Mouse (Mus musculus) midbrain, embryonic 14.5 days (tissue): ENCODE data around the gene Vwde. TPM values are rescaled to one million over a fixed set of nuclear protein-coding genes. Genes with fewer than 3 reads are reported as not detected.
A peak's percentile ranks its signal among the peaks of the same experiment; 100 is the strongest.

Experiments used
- ATAC-seq: fragments of 200-750 bp; cut with Nextera tagmentation; 2 replicates; pipeline ENCODE4 v1.8.0; 2017; ENCODE audit warnings: moderate number of reproducible peaks, moderate library complexity; ENCODE audit not compliant: low FRiP score, low TSS enrichment
- DNase-seq: peaks from one replicate; pipeline ENCODE4 v3.0.0-alpha.2; 2015
- H3K27ac ChIP-seq: fragments of 300-500 bp; sonication (generic); replicated peaks from 2 replicates; pipeline ENCODE4 v1.5.1; 2014; ENCODE audit warnings: mild to moderate bottlenecking, low read depth, low read length, moderate library complexity
- H3K27me3 ChIP-seq: fragments of 300-500 bp; sonication (generic); 2 replicates; pipeline ENCODE4 v1.6.1; 2014; ENCODE audit warnings: low read length, control low read depth, mixed read lengths; ENCODE audit not compliant: control insufficient read depth, insufficient read depth
- H3K36me3 ChIP-seq: fragments of 300-500 bp; sonication (generic); 2 replicates; pipeline ENCODE4 v1.6.1; 2014; ENCODE audit warnings: low read length, control low read depth; ENCODE audit not compliant: control insufficient read depth, insufficient read depth
- H3K4me1 ChIP-seq: fragments of 300-500 bp; sonication (generic); 2 replicates; pipeline ENCODE4 v1.6.1; 2014; ENCODE audit warnings: mild to moderate bottlenecking, antibody characterized with exemption, low read length, control low read depth; ENCODE audit not compliant: control insufficient read depth, insufficient read depth
- H3K4me2 ChIP-seq: fragments of 300-500 bp; sonication (generic); 2 replicates; pipeline ENCODE4 v1.6.1; 2014; ENCODE audit warnings: mild to moderate bottlenecking, low read length, moderate library complexity
- H3K4me3 ChIP-seq: fragments of 300-500 bp; sonication (generic); replicated peaks from 2 replicates; pipeline ENCODE4 v1.5.1; 2014; ENCODE audit warnings: low read depth, low read length
- H3K9ac ChIP-seq: fragments of 300-500 bp; sonication (generic); replicated peaks from 2 replicates; pipeline ENCODE4 v1.6.1; 2014; ENCODE audit warnings: mild to moderate bottlenecking, low read length, moderate library complexity
- H3K9me3 ChIP-seq: fragments of 300-500 bp; sonication (generic); 2 replicates; pipeline ENCODE4 v1.6.1; 2016; ENCODE audit warnings: low read length, control low read depth, mixed read lengths; ENCODE audit not compliant: control insufficient read depth
- WGBS: fragments of 180-500 bp; shearing (Covaris S2); extraction: QIAGEN DNeasy Blood & Tissue Kit; methylation state at CpG from one replicate; pipeline ENCODE4 v1.1.7; 2014; 5-methylcytosine and 5-hydroxymethylcytosine counted together
- polyA plus RNA-seq: library from polyadenylated mRNA; unstranded; fragments of >200 nt; fragmentation: Nextera tagmentation; extraction: Ambion mirVana; gene quantifications from 2 replicates; pipeline ENCODE4 v1.2.1, GENCODE M21; 2014

Gene Vwde
- 0.25 TPM in 1 of 2 replicates, not detected in the other for polyA plus RNA-seq

DNA sequence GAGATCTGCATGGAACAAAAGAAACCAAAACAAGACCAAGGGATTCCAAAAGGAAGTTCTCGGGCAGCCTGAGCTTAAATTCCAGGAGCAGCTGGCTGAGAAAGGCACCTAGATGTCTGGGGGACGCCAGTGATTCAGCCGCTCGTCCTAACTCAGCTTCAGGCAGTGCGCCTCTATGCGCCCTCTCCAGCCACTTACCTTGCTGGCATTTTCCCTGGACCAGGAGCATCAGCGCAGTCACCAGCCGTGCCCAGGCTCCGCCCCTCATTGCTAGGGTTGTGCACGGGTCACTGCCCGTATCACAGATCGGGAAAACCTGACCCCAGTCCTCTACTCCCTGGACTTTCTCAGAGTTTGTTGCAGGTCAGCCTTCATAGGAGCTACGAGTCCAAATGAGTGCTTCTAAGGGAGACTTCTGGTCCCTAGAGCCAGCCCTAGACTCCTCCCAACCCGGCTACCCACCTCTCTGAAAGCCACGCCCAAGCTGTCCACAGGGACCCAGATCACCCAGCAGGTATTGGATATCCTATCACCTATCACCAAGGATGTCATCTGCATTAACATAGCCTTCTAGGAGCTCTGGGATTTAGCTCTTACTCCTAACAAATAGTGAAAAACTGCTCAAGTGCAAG, at the start of gene Vwde:
Vwde (minus strand) TSS at position 370 of the 632 bp plus-strand sequence.
- peak; percentile 24 for DNase-seq
- no peak within 1 kb of the TSS for H3K9ac ChIP-seq
- H3K4me1 ChIP-seq, result 0 out of 2 replicates have a peak, but pooled peaks cover 3% of the 10 kb centered on the region
- peak within 1 kb of the TSS; percentile 53 for H3K4me2 ChIP-seq
- no peaks in the 10 kb centered on the region for H3K9me3 ChIP-seq
- H3K36me3 ChIP-seq, result no peaks in the 10 kb centered on the region
- 28% methylated on average over 15 of the region's 15 CpGs for WGBS
- H3K27ac ChIP-seq, result no peak within 1 kb of the TSS
- H3K27me3 ChIP-seq, result no peaks in the 10 kb centered on the region
- ATAC-seq, result peak; percentile 60; the same call in 1 of the 2 replicates
- peak within 1 kb of the TSS; percentile 27 for H3K4me3 ChIP-seq

DNA sequence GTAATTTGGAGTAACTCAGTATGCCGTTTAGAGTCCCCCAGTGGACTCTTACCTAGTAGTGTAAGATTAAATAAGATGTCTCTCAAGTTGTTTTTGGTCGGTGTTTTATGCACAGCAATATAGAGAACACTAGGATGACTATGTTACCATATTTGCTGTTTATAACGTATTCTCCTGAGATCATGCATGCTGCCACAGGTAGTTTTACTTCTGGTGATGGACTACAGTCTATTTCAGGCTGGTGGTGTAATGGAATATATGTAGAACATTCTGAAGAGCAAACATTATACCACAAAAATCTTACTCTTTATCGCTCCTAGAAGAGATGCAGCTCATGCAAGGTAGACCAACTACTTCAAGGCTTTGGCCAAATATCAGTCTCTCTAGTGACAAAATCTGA, 30.6 kb upstream of the Vwde start:
- no peak for ATAC-seq
- 91% methylated on average over 4 of the region's 4 CpGs for WGBS
- Histone ChIP-seq H3K4me3 (no peak overlapping the region), H3K9ac (no peak overlapping the region), H3K9me3 (no peaks in the 10 kb centered on the region), H3K4me2 (no peak overlapping the region), H3K36me3 (no peaks in the 10 kb centered on the region), H3K27me3 (no peaks in the 10 kb centered on the region), H3K4me1 (no peaks in the 10 kb centered on the region), H3K27ac (no peak overlapping the region)
- DNase-seq, result no peak

DNA sequence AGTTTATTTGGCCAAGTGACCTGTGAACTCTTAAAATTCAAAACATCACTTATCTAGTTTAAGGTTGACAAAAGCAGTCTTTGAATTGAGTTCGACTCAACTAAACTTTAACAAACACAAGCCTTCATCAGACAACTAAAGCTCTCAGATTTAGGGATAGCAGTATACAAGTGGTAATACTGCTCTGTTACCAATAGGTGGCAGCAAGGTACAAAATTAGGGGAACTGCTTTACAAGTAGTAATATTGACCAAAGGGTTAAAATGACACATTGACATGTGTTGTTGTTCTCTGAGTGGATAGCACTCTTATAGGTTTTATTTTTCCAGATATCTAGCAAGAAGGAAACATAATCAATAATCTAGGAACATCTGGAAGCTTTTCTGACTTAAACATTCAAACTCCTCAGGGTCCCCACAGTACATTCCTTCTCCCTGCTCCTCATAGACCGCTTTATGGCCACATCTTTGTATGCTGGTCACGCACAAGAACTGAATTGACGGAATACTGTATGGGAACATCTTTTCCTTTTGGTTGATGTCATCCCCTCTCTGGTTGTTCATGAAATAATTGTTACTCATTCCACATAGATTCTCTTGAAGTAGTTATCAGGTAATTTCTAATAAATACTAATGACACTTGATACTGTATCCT, 23.7 kb upstream of the Vwde start:
- Histone ChIP-seq H3K4me1 (no peaks in the 10 kb centered on the region), H3K9ac (no peak overlapping the region), H3K4me2 (no peak overlapping the region), H3K9me3 (no peaks in the 10 kb centered on the region), H3K4me3 (no peak overlapping the region), H3K36me3 (no peaks in the 10 kb centered on the region), H3K27me3 (no peaks in the 10 kb centered on the region), H3K27ac (no peak overlapping the region)
- ATAC-seq, result no peak
- WGBS, result 71% methylated on average over 4 of the region's 4 CpGs
- DNase-seq, result peak; percentile 62

DNA sequence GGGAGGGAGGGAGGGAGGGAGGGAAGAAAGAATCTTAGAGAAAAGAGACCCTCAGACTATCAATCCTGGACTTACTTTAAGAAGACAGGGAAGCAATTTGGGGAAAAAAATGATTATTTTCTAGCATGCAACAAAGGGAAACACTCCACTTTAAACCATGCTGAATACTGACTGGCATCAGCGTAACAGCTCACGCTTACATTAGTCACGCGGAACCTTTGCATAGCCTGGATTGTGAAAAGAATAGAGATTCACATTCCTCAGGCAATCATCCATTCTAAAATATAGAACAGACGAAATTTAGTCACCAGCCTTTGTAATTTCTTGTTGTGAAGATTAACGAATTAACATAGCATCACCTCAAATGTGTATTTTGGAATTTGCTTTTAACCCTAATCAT, 18.6 kb downstream of the Vwde start:
- H3K4me3 ChIP-seq, result no peak overlapping the region
- no peaks in the 10 kb centered on the region for H3K9me3 ChIP-seq
- ATAC-seq (no peak), DNase-seq (peak; percentile 26)
- no peak overlapping the region for H3K27ac ChIP-seq
- H3K36me3 ChIP-seq, result no peaks in the 10 kb centered on the region
- 24% methylated on average over 6 of the region's 6 CpGs for WGBS
- no peaks in the 10 kb centered on the region for H3K27me3 ChIP-seq
- H3K4me1 ChIP-seq, result no peaks in the 10 kb centered on the region
- no peak overlapping the region for H3K9ac ChIP-seq
- no peak overlapping the region for H3K4me2 ChIP-seq

DNA sequence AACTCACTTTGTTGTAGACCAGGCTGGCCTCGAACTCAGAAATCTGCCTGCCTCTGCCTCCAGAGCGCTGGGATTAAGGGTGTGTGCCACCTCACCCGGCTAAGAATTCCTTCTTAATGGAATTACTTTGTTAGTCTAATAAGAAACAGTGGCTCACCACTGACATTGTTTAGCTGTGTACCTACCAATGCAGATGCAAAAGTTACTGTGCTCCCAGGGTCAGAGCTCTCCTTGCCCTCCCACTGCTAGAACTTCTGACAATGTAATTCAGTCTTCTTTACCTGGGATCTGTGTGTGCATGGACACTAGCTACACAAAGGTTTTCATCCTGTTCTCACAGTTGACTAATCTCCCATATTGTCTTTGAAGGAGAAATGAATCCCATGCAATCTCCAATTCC, 27.3 kb downstream of the Vwde start:
- DNase-seq (no peak), ATAC-seq (no peak)
- Histone ChIP-seq H3K9me3 (no peaks in the 10 kb centered on the region), H3K4me2 (no peak overlapping the region), H3K4me3 (no peak overlapping the region), H3K9ac (no peak overlapping the region), H3K4me1 (no peaks in the 10 kb centered on the region), H3K27me3 (no peaks in the 10 kb centered on the region), H3K27ac (no peak overlapping the region), H3K36me3 (no peaks in the 10 kb centered on the region)
- WGBS, result 95% methylated on average over 3 of the region's 3 CpGs

DNA sequence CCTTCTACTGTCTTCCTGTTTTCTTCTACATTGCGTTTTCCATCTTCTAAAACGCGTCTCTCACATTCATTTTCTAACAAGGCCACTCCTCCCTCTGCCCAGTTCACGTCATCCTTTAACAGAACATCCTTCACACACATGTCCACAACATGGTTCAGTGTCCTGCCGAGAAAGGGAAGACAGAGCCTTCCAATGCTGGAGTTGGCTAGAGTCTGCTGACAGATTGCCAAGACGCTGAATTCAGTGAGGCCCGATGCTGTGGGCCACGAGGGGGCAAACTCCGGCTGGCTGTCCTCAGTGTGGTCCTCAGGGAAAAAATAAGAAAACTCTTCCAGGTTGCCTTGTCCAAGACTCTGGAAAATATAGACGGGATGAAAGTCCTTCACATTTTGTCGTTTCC, 37.9 kb downstream of the Vwde start:
- no peak for DNase-seq
- H3K9ac ChIP-seq, result no peak overlapping the region
- no peak overlapping the region for H3K27ac ChIP-seq
- H3K36me3 ChIP-seq, result no peaks in the 10 kb centered on the region
- ATAC-seq, result no peak
- H3K9me3 ChIP-seq, result no peaks in the 10 kb centered on the region
- 91% methylated on average over 11 of the region's 11 CpGs for WGBS
- no peak overlapping the region for H3K4me3 ChIP-seq
- no peaks in the 10 kb centered on the region for H3K27me3 ChIP-seq
- no peak overlapping the region for H3K4me2 ChIP-seq
- H3K4me1 ChIP-seq, result no peaks in the 10 kb centered on the region

DNA sequence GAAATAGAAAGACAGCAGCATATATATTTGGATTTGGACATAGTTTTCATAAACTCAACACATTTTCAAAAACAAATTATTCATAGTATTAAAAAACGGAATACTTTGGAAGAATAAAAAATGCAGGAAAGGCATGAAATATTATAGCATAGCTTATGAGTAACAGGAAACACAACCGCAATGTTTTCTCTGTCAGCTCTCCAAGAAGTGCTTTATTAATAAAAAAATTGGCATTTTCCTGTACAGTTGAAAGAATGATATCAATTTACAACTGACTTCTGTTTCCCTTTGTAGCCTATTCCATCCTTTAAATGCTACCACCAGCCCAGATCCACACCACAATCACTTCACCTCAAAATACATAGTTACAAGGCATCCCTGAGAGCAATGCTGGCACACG, 44.7 kb downstream of the Vwde start:
- ATAC-seq, result no peak
- WGBS, result 87% methylated on average over 3 of the region's 3 CpGs
- no peak overlapping the region for H3K27ac ChIP-seq

DNA sequence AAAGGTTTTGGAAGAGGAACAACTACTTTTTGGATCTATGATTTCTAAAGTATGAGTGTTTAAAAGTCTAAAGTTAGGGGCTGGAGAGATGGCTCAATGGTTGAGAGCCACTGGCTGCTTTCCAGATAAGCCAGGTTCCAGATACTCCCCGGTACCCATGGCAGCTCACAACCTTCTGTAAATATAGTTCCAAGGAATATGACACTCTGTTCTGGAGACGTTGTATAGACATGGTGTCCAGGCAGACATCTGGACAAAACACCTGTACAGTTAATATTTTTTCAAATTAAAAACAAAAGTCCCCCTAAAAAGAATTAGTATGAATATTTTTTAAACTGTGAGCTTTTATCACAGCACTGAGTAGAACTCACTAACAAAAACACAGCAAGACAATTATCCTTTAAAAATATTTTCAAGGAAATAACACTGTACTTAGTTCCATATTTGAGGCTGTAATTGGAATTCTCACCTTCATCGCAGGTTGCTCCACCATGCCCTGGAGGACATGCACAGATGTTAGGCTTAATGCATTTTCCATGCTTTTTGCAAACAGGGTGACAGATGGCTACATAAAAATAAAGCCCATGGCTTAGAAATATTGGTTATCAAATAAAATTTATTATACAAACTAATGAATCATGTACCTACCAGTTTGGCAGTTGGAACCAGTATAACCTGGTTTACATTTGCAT, 55.2 kb downstream of the Vwde start:
- ATAC-seq, result no peak
- no peaks in the 10 kb centered on the region for H3K4me1 ChIP-seq
- H3K4me2 ChIP-seq, result no peak overlapping the region
- H3K9me3 ChIP-seq, result no peaks in the 10 kb centered on the region
- no peaks in the 10 kb centered on the region for H3K36me3 ChIP-seq
- H3K27ac ChIP-seq, result no peak overlapping the region
- DNase-seq, result no peak
- no peak overlapping the region for H3K9ac ChIP-seq
- 80% methylated on average over 3 of the region's 3 CpGs for WGBS
- H3K27me3 ChIP-seq, result no peaks in the 10 kb centered on the region
- H3K4me3 ChIP-seq, result no peak overlapping the region

More for the DNA sequence above, 44.7 kb downstream of the Vwde start:
- Histone ChIP-seq H3K4me1 (no peaks in the 10 kb centered on the region), H3K27me3 (no peaks in the 10 kb centered on the region), H3K4me3 (no peak overlapping the region), H3K9ac (no peak overlapping the region), H3K4me2 (no peak overlapping the region), H3K36me3 (no peaks in the 10 kb centered on the region), H3K9me3 (no peaks in the 10 kb centered on the region)
- DNase-seq, result no peak
